11 mouse cellular contexts compared by ENCODE assay signal in genomic region chr1:163386196-163386595, GRCm38 (mm10).
"Had no signal": no experiment of that assay in that cellular context is flagged by ENCODE, and none has a peak within 500 bp of the region (broad histone marks: within the 10 kb centered on the region; RNA-seq: fewer than 3 reads in every experiment).

No protein-coding gene starts in this region.

- H3K9ac ChIP-seq: limb, embryonic 13.5 days; liver, embryonic 14.5 days; midbrain, embryonic 13.5 days had no signal

- ATAC-seq: lung, postnatal 0 days; midbrain, embryonic 13.5 days had no signal

- DNase-seq: kidney, postnatal 14 days; layer of hippocampus, adult 9-11 months; left cerebral cortex, postnatal 4 days; lung, adult 18-20 months; lung, postnatal 36 days; right cerebral cortex, postnatal 14 days; thymus, postnatal 36 days had no signal

- H3K4me2 ChIP-seq: limb, embryonic 13.5 days; midbrain, embryonic 13.5 days had no signal

- H3K27me3 ChIP-seq: limb, embryonic 13.5 days; midbrain, embryonic 13.5 days had no signal

- H3K9me3 ChIP-seq: limb, embryonic 13.5 days; midbrain, embryonic 13.5 days had no signal

- H3K4me1 ChIP-seq: midbrain, embryonic 13.5 days had no signal

- H3K4me3 ChIP-seq: limb, embryonic 13.5 days; midbrain, embryonic 13.5 days had no signal

- H3K27ac ChIP-seq: limb, embryonic 13.5 days; liver, embryonic 14.5 days; midbrain, embryonic 13.5 days had no signal
